Mouse (Mus musculus) cerebellum, postnatal 10 days (tissue): ENCODE results near the gene Sh3rf3.

Experiments used
- DNase-seq, 2 experiments: peaks; one replicate each; pipeline ENCODE4 v3.0.0; 2021; ENCODE audit warnings: mixed read lengths in 2 of 2

Sh3rf3 gene

GRCm38 (mm10) chr10:59112755-59113154 is 299.6 kb downstream of the Sh3rf3 start:
- DNase-seq = no peak

- DNase-seq = no peak
These were observed 300.2 kb downstream of the Sh3rf3 start for GRCm38 (mm10) chr10:59113386-59113785.

GRCm38 (mm10) chr10:59114535-59115291 is 301.6 kb downstream of the Sh3rf3 start:
- no peak for DNase-seq

GRCm38 (mm10) chr10:59115691-59116090 is 302.5 kb downstream of the Sh3rf3 start:
- DNase-seq = no peak

GRCm38 (mm10) chr10:59116331-59116730 is 303.2 kb downstream of the Sh3rf3 start:
- no peak for DNase-seq

- no peak for DNase-seq
These were observed 304.4 kb downstream of the Sh3rf3 start for GRCm38 (mm10) chr10:59117555-59117954.

GRCm38 (mm10) chr10:59119001-59119400 is 305.8 kb downstream of the Sh3rf3 start:
- no peak for DNase-seq

- DNase-seq = no peak
These were observed 306.7 kb downstream of the Sh3rf3 start for GRCm38 (mm10) chr10:59119811-59120210.

- DNase-seq = no peak
These were observed 312.3 kb downstream of the Sh3rf3 start for GRCm38 (mm10) chr10:59125497-59125896.

GRCm38 (mm10) chr10:59127637-59128036 is 314.5 kb downstream of the Sh3rf3 start:
- DNase-seq = no peak

GRCm38 (mm10) chr10:59131926-59132628 is 318.9 kb downstream of the Sh3rf3 start:
- DNase-seq = no peak

- DNase-seq = no peak
These were observed 320.4 kb downstream of the Sh3rf3 start for GRCm38 (mm10) chr10:59133478-59134009.

- DNase-seq = peak; percentile 72 to 83
These were observed 336.8 kb downstream of the Sh3rf3 start for GRCm38 (mm10) chr10:59149956-59150383.

- DNase-seq = no peak
These were observed 337.9 kb downstream of the Sh3rf3 start for GRCm38 (mm10) chr10:59150938-59151657.

GRCm38 (mm10) chr10:59152544-59153081 is 339.5 kb downstream of the Sh3rf3 start:
- no peak for DNase-seq

- DNase-seq = no peak
These were observed 345.5 kb downstream of the Sh3rf3 start for GRCm38 (mm10) chr10:59158627-59159026.

GRCm38 (mm10) chr10:59162185-59162897 is 349.2 kb downstream of the Sh3rf3 start:
- DNase-seq = no peak

- peak; percentile 71 to 78 for DNase-seq
These were observed 353.2 kb downstream of the Sh3rf3 start for GRCm38 (mm10) chr10:59166104-59166944.

- no peak for DNase-seq
These were observed 357.9 kb downstream of the Sh3rf3 start for GRCm38 (mm10) chr10:59171042-59171441.

- no peak for DNase-seq
These were observed 359.4 kb downstream of the Sh3rf3 start for GRCm38 (mm10) chr10:59172539-59172938.

- no peak for DNase-seq
These were observed 366.5 kb downstream of the Sh3rf3 start for GRCm38 (mm10) chr10:59179620-59180019.
